Mouse (Mus musculus) liver, postnatal 0 days (tissue): ENCODE measurements around the gene F830045P16Rik. TPM values are rescaled to one million over a fixed set of nuclear protein-coding genes. Genes with fewer than 3 reads are reported as not detected.
"Not testable (repeated sequence)": the region's sequence is repeated elsewhere in the genome, so short reads cannot be mapped to it uniquely, and the experiment has no call there.

Source experiments
- ATAC-seq: fragments of 200-750 bp; cut with Nextera tagmentation; 2 replicates; pipeline ENCODE4 v1.8.0; 2017; ENCODE audit warnings: mild to moderate bottlenecking, moderate library complexity
- DNase-seq: peaks from one replicate; pipeline ENCODE4 v3.0.0-alpha.2; 2016
- H3K27ac ChIP-seq: fragments of 300-500 bp; sonication (generic); 2 replicates; pipeline ENCODE4 v1.5.1; 2014; ENCODE audit warnings: antibody characterized with exemption, moderate library complexity, mild to moderate bottlenecking, low read depth
- H3K27me3 ChIP-seq: fragments of 300-500 bp; sonication (generic); 2 replicates; pipeline ENCODE4 v1.6.1; 2014; ENCODE audit warnings: low read length, control low read depth, mixed read lengths; ENCODE audit not compliant: insufficient read depth
- H3K36me3 ChIP-seq: fragments of 300-500 bp; sonication (generic); replicated peaks from 2 replicates; pipeline ENCODE4 v1.6.1; 2014; ENCODE audit warnings: mild to moderate bottlenecking, control low read depth, low read length, moderate library complexity, mixed read lengths; ENCODE audit not compliant: insufficient read depth
- H3K4me1 ChIP-seq: fragments of 300-500 bp; sonication (generic); 2 replicates; pipeline ENCODE4 v1.6.1; 2014; ENCODE audit warnings: antibody characterized with exemption, mild to moderate bottlenecking, control low read depth; ENCODE audit not compliant: insufficient read depth
- H3K4me2 ChIP-seq: fragments of 300-500 bp; sonication (generic); 2 replicates; pipeline ENCODE4 v1.6.1; 2014; ENCODE audit warnings: low read depth, mild to moderate bottlenecking, low read length, moderate library complexity, mixed read lengths
- H3K4me3 ChIP-seq: fragments of 300-500 bp; sonication (generic); 2 replicates; pipeline ENCODE4 v1.5.1; 2014; ENCODE audit warnings: low read depth, low read length
- H3K9ac ChIP-seq: fragments of 300-500 bp; sonication (generic); replicated peaks from 2 replicates; pipeline ENCODE4 v1.6.1; 2014; ENCODE audit warnings: mild to moderate bottlenecking, moderate library complexity
- H3K9me3 ChIP-seq: fragments of 300-500 bp; sonication (generic); 2 replicates; pipeline ENCODE4 v1.6.1; 2016; ENCODE audit warnings: mild to moderate bottlenecking, control low read depth, low read length, mixed read lengths
- CTCF ChIP-seq: sonication (generic); IDR thresholded peaks from 2 replicates; pipeline ENCODE4 v1.5.1; 2016; ENCODE audit warnings: antibody characterized with exemption, low read depth
- EP300 ChIP-seq: IDR thresholded peaks from 2 replicates; pipeline ENCODE4 v1.6.1; 2016; ENCODE audit warnings: antibody characterized with exemption, low read depth, mild to moderate bottlenecking
- WGBS: fragments of 180-500 bp; shearing (Covaris S2); extraction: QIAGEN DNeasy Blood & Tissue Kit; methylation state at CpG from one replicate; pipeline ENCODE4 v1.1.7; 2014; ENCODE audit not compliant: insufficient replicate concordance; 5-methylcytosine and 5-hydroxymethylcytosine counted together
- polyA plus RNA-seq: library from polyadenylated mRNA; unstranded; fragments of >200 nt; fragmentation: Nextera tagmentation; extraction: Ambion mirVana; gene quantifications from 2 replicates; pipeline ENCODE4 v1.2.1, GENCODE M21; 2015

F830045P16Rik gene
- polyA plus RNA-seq, 1 experiment from 2014 or later, result not detected

DNA sequence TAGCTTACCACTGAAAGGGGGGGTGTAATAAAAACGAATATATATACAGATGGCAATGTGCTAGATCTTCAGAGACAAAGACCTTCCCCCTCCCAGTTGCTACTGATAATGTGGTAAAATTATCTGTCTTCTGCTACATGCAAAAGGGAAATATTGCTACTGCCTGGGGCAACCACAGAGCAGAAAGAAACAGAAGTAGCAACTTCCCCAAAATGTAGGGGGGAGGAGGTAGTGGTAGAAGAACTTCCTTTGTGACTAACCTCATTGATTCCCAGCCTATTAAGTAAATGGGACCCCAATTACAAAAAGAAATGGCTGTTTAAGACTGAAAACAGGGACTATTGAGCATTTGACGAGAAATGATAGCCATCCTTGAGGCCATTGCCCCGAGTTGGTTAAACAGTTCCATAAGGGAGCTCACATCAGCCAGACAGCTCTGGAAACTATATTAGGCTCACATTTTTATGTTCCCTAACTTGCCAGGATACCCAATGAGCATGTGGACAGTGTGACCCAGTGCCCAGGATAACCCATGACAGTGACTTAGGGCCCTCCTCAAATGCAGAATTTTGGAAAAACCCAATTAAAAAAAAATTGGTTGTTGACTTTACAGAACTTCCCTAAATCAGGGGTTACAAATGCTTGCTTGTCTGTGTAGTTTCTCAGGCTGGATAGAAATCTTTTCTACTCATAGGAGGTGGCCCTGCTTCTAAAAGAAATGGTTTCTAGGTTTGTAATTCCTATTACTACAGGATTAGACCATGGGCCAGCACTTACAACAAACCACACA lies 46.7 kb downstream of the F830045P16Rik start:
- H3K36me3 ChIP-seq, result no peaks in the 10 kb centered on the region
- DNase-seq, result no peak
- TF ChIP-seq EP300 (peak; percentile 36; the same call in 1 of the 2 replicates), CTCF (no peak)
- H3K9ac ChIP-seq, result no peak overlapping the region
- H3K4me3 ChIP-seq, result no peak overlapping the region
- 27% methylated on average over 3 of the region's 3 CpGs for WGBS
- ATAC-seq, result peak; percentile 54; the same call in 1 of the 2 replicates
- H3K27ac ChIP-seq, result peak overlapping the region; percentile 67; the same call in 1 of the 2 replicates
- no peaks in the 10 kb centered on the region for H3K27me3 ChIP-seq
- H3K9me3 ChIP-seq, result no peaks in the 10 kb centered on the region
- 0 out of 2 replicates have a peak overlapping the region, but pooled peaks have one; percentile 18 for H3K4me2 ChIP-seq
- H3K4me1 ChIP-seq, result 0 out of 2 replicates have a peak, but pooled peaks cover 3% of the 10 kb centered on the region

DNA sequence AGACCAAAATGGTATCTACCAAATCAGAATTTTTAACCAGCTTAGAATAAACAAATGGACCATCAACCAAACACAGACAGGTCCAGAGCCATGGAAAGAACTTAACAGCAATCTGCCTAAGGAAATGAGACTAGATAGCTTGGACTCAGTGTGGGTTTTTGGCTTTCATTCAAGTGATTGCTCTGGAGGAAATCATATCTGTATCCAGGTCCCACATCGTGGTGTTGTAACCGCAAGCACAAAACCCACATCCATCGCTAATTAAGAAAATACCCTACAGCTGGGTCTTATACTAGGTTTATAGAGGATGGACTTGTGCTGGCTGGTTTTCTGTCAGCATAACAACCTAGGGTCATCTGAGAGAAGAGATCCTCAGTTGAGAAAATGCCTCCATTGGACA lies 53.3 kb downstream of the F830045P16Rik start:
- H3K27me3 ChIP-seq, result no peaks in the 10 kb centered on the region
- H3K9me3 ChIP-seq, result no peaks in the 10 kb centered on the region
- 47% methylated on average over 3 of the region's 3 CpGs for WGBS
- ATAC-seq, result no peak
- H3K4me3 ChIP-seq, result no peak overlapping the region
- no peak overlapping the region for H3K27ac ChIP-seq
- no peak for DNase-seq
- no peak overlapping the region for H3K9ac ChIP-seq
- no peaks in the 10 kb centered on the region for H3K4me1 ChIP-seq
- H3K36me3 ChIP-seq, result no peaks in the 10 kb centered on the region
- H3K4me2 ChIP-seq, result no peak overlapping the region
- no peak for TF ChIP-seq EP300
- TF ChIP-seq CTCF, result no peak

DNA sequence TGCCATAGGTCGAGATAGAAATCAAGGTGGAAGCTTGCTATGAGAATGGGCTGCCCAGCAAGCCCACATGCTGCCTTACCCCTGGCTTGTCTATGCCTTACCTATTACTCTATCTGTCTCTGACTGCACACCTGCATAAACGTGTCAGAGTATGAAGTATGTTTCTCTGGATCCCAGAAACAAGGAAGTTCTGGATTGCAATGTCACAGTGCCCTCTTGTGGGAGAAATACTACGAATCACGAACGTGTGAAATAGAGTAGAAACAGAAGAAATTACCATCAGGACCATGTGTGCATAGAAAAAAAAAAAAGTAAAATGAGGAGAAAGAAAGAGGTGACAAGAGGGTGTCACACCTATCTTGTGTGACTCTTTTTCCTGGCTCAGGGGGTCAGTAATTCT lies 64.5 kb downstream of the F830045P16Rik start:
- Histone ChIP-seq H3K4me3 (no peak overlapping the region), H3K9me3 (no peaks in the 10 kb centered on the region), H3K4me1 (no peaks in the 10 kb centered on the region), H3K27me3 (no peaks in the 10 kb centered on the region), H3K27ac (no peak overlapping the region), H3K36me3 (no peaks in the 10 kb centered on the region), H3K9ac (no peak overlapping the region), H3K4me2 (no peak overlapping the region)
- WGBS, result 14% methylated on average over 5 of the region's 5 CpGs
- peak; percentile 71 for TF ChIP-seq CTCF
- TF ChIP-seq EP300, result no peak
- no peak for DNase-seq
- ATAC-seq, result no peak

DNA sequence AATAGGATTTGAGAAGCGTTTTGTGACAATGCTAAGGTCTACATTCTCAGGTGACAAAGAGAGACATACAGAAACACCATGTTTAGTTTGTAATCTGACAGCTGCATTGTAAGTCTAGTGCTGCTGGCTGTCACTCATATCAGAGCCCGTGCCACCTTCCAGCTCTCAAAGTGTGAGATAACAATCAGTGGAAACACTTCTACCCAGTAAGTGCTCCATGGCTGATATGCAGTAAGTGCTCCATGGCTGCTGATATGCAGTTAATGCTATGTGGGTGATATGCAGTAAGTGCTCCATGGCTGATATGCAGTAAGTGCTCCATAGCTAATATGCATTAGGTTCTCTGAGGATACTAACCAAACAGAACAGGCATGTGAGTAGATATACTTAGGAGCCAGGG lies 65.6 kb downstream of the F830045P16Rik start:
- H3K36me3 ChIP-seq, result no peaks in the 10 kb centered on the region
- DNase-seq (no peak), ATAC-seq (no peak)
- H3K9me3 ChIP-seq, result no peaks in the 10 kb centered on the region
- H3K4me1 ChIP-seq, result no peaks in the 10 kb centered on the region
- H3K27me3 ChIP-seq, result no peaks in the 10 kb centered on the region
- no peak overlapping the region for H3K4me3 ChIP-seq
- WGBS, result 59% methylated on average over 2 of the region's 2 CpGs
- no peak overlapping the region for H3K4me2 ChIP-seq
- no peak overlapping the region for H3K9ac ChIP-seq
- no peak overlapping the region for H3K27ac ChIP-seq
- TF ChIP-seq CTCF (no peak), EP300 (no peak)

DNA sequence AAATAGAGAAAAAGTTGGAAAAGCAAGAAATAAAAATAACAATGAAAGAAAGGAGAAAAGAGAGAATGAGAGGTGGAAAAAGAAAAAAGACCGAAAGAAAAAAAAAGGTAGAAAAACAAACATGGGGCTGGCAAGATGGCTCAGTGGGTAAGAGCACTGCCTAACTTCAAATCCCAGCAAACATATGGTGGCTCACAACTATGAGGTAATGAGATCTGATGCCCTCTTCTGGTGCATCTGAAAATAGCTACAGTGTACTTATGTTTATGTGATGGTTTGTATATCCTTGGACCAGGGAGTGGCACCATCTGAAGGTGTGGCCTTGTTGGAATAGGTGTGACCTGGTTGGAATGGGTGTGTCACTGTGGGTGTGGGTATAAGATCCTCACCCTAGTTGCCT lies 97.6 kb downstream of the F830045P16Rik start:
- ATAC-seq, H3K4me3 ChIP-seq, H3K27ac ChIP-seq, H3K4me1 ChIP-seq, DNase-seq, H3K36me3 ChIP-seq, H3K4me2 ChIP-seq, H3K27me3 ChIP-seq, H3K9me3 ChIP-seq, H3K9ac ChIP-seq: not testable (repeated sequence)
- peak; percentile 42 for TF ChIP-seq CTCF
- WGBS, result 85% methylated on average over 1 of the region's 1 CpGs

DNA sequence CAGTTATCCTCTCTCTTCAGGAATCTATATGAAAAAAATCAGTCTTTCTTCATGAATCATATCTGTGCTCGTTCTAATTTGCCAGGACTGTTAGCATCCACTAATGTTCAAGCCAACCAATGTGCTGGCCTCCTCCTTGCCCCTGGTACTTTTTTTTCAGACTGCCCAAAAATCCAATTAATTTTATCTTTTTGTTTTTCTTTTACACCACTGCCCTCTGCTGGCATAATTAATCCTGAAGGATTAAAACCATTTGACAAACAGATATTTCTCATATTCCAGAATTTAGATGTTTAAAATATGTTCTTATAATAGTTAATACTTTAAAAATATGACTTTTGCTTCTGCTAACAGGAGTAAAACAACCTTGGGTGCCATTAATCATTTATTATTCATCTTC lies 101.2 kb downstream of the F830045P16Rik start:
- 37% methylated on average over 1 of the region's 1 CpGs for WGBS
- Histone ChIP-seq H3K27ac (no peak overlapping the region), H3K4me3 (no peak overlapping the region), H3K4me1 (no peaks in the 10 kb centered on the region), H3K4me2 (no peak overlapping the region), H3K36me3 (no peaks in the 10 kb centered on the region), H3K9me3 (no peaks in the 10 kb centered on the region), H3K9ac (no peak overlapping the region), H3K27me3 (no peaks in the 10 kb centered on the region)
- no peak for ATAC-seq
- TF ChIP-seq CTCF (0 out of 2 replicates have a peak, but pooled peaks have one; percentile 26), EP300 (no peak)
- no peak for DNase-seq
